Mouse (Mus musculus): ENCODE data around the gene Plpp7. TPM values are rescaled to one million over a fixed set of nuclear protein-coding genes. Genes with fewer than 3 reads are reported as not detected.

The Plpp7 gene
- total RNA-seq, 2 experiments from 2014 or later: 20.2 to 21.5 TPM

DNA sequence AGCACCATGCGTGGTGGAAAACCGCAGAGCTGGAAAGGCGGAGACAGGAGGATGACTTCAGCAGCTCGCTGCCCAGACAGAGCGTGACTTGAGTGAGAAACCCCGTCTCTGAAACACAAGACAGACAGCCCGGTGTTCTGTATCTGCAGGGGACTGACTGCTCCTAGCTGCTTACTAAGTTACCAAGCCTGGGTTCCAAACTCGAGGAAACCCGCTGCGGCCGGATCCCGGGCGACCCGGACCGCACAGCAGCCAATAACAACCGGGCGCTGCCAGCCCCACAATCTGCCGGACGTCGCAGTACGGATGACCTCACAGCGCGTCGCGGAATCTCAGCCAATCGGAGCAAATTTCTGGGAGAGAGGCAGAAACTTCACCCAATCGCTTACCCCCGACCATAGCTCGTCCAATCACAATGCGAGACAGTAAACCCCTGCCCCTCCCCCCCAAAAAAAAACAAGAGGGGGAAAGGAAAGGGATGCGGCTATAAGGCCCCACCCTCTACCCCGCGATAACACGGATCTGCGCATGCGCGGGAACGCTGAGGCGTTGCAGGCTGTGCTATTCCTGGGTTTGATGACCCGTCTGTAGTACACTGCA is 42.4 kb downstream of the Plpp7 start:
- peak; percentile 95 to 98 for DNase-seq (ENCODE audit: low spot score in 2 of 2)

DNA sequence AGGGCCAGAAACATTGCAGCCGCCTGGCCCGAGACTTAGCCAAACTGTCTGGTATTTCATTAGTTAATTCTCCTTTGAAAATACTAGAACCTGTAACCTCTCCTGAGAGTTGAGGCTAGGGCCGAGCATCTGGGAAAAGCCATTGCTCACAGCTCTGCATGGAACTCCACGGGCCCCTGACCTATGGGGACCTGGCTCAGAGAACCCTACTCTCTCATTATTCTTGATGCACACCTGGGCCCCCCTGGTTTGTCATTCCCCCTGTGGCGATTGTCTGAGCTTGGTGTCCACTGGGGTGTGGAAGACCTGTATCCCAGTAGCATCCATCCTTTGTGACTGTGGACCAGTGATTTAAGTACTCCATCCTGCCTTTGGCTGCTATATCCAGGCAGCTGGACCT is 44.0 kb downstream of the Plpp7 start:
- no peak for DNase-seq (ENCODE audit: low spot score in 2 of 2)

- DNase-seq (ENCODE audit: low spot score in 2 of 2): no peak
Measured at GRCm38 (mm10) chr2:32140498-32140934, 45.2 kb downstream of the Plpp7 start.

DNA sequence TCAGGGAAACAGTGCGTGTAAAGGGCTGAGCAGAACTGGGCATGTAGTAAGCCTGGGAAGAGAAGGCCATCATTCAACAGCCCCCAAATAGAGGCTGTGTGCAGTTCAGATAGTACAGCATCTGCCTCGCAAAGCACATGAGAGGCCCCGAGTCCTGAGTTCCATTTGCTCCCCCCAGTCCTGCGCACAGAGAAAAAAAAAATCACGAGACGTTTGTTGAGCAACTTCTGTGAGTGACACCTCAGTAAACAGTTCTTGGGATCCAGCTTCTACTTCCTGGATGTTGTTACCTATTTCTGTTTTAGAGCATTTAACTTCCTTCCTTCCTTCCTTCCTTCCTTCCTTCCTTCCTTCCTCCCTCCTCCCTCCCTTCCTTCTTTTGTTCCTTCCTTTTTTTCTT is 46.3 kb downstream of the Plpp7 start:
- DNase-seq (ENCODE audit: low spot score in 2 of 2): no peak

GRCm38 (mm10) chr2:32142368-32142767 is 47.0 kb downstream of the Plpp7 start:
- no peak for DNase-seq (ENCODE audit: low spot score in 2 of 2)

DNA sequence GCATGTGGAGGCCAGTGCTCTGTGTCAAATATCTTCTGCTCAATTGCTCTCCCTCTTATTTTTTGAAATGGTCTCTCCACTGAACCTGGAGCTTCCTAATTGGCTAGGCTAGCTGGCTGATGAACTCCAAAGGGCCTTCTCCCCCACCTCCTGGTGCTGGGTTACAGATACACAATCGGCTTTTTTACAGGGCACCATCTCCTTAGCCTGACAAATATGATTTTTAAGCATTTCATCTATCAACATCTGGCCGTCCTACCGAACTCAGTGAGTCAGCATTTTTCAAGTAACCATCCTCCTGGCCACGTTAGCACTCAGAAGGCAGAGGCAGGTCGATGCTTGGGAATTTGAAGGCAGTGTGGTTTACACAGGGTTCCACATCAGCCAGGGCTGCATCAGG is 49.3 kb downstream of the Plpp7 start:
- DNase-seq (ENCODE audit: low spot score in 2 of 2): no peak

GRCm38 (mm10) chr2:32146617-32147162 is 51.4 kb downstream of the Plpp7 start:
- no peak for DNase-seq (ENCODE audit: low spot score in 2 of 2)

GRCm38 (mm10) chr2:32150135-32150534 is 54.8 kb downstream of the Plpp7 start:
- no peak for DNase-seq (ENCODE audit: low spot score in 2 of 2)

DNA sequence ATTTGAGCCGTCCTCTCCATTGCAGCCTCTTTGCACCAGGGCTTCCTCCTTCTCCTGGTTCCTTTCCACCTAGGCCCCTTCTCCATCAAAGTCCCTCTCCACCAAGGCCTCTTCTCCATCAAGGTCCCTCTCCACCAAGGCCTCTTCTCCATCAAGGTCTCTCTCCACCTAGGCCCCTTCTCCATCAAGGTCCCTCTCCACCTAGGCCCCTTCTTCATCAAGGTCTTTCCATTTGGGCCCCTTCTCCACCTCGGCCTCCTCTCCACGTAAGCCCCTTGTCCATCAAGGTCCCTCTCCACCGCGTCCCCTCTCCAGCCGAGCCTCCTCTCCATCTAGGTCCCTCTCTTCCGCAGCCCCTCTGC is 55.2 kb downstream of the Plpp7 start:
- DNase-seq (ENCODE audit: low spot score in 2 of 2): no peak

- DNase-seq (ENCODE audit: low spot score in 2 of 2): peak; percentile 49 to 56
Measured at GRCm38 (mm10) chr2:32150924-32151659, 55.8 kb downstream of the Plpp7 start, which contains the start of gene Prrc2b. Gene Prrc2b (plus strand): TSS chr2:32151082.

DNA sequence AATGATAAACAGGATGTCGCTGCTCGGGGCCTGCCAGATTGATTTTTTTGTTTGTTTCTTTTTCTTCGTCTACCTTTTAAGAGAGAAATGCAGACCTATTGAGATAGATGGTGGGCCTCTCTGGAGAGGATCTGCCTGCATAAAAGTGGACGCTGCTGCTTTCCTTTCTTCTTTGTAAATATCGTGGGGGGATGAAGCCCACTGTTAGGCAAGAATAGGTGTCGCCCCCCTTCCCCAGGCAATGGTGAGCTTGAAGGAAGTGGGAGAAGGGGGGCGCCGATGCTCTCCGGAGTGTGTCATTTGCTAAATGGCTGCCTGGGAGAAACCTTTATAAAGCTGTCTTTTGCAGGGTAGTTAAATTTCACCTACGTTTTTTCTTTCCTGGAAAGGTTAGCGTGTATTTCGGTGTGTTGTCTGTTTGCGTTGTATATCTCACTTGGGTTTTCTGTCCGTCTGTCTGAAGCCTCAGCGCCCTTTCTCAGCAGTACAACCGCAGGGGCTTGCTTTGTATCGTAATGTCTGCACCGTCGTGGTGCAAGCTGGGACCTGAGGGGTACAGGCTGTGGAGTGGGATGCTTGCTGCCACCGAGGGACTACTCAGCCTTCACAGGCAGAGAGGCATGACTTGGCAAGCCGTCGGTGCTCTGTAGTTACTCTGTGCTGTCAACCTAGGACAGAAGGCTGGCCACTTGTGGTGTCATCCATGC is 56.5 kb downstream of the Plpp7 start:
- peak; percentile 52 to 53 for DNase-seq (ENCODE audit: low spot score in 2 of 2)

DNA sequence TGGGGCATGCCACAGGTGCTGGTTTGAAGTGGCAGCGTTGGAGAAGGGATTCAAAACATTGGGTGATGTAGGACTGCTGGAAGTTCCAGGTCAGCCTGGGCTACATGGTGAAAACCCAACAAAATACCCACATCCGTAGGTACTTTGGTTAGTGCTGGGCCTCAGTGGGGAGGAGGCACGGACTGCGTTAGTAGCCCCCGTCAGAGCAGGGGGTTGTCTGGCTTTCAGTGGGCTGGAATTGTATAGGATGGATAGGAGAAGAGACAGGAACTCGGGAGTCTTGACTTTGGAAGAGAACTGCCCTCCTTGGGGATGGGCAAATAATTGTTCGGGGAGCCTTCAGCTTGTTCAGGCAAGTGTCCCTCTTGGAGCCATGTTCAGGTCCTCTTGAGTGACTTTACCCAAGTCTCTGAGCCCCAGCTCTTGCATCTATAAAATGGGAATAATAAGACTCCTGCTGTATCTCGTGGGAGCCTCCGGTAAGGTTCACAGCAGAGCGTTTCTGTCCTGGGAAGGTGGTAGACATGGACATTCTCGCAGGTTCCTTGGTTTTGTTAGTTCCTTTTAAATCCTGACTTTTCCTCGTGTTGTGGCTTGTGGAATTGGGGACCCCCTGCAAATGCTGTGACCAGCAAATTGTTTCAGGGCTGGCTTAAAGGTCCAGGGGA is 57.2 kb downstream of the Plpp7 start:
- no peak for DNase-seq (ENCODE audit: low spot score in 2 of 2)

GRCm38 (mm10) chr2:32153041-32153790 is 57.9 kb downstream of the Plpp7 start:
- peak in 1 of 2 experiments; percentile 62 for DNase-seq (ENCODE audit: low spot score in 2 of 2)

DNA sequence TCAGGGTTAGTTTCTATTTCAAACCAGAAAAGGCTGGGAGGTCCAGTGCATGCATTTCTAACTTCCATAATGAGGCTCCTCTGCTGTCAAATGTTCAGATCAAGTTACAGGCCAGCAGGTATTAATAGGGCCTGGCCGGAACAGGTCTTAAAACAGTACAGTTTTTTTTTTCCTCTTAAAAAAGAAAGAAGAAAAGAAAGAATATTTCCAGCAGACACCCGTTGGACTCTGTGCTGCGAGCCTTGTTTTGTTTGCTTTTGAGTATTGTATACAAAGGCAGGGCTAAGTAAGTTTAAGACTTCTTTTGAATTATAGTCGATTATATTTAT is 58.4 kb downstream of the Plpp7 start:
- no peak for DNase-seq (ENCODE audit: low spot score in 2 of 2)

- DNase-seq (ENCODE audit: low spot score in 2 of 2): no peak
Measured at GRCm38 (mm10) chr2:32154334-32154997, 59.1 kb downstream of the Plpp7 start.

DNA sequence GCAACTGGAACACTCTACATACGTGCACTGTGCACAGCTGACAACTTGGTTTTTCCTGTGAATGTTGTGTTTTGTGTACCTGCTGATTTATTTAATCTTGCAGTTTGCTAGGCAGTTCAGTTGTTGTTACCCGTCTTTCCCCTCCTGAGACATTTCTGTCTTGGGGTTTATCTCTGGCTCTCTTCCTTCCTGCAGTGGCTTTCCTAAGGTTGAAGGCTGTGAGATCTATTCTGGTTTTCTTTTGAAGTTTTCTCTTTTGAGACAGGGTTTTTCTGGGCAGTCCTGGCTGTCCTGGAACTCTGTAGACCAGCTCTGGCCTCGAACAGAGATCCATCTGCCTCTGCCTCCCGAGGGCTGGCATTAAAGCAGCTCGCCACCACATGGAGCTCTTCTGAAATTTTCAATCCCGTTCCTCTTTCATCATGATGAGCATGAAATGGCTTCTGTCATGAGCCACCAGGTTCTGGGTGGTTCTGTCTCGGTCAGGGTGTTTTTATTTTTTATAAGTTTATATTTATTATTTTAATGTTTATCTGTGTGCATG is 59.7 kb downstream of the Plpp7 start:
- DNase-seq (ENCODE audit: low spot score in 2 of 2): no peak

DNA sequence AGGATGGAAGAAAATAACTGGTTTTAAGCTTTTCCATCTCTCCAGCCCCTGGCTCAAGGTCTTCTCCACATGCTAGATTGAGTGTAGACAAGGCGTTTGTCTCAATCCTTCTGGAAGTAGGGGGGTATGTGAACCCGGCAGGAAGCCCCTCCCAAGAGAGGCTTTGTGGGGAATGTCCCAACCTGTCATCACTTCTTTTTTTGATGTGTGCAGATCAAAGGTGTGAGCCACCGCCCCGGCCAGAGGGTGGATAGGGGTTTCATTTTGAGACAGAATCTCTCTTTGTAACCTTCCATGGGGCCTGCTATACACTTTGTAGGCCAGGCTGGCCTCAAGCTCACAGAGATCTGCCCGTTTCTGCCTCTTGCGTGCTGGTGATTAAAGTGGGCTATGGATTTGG is 60.3 kb downstream of the Plpp7 start:
- DNase-seq (ENCODE audit: low spot score in 2 of 2): no peak

GRCm38 (mm10) chr2:32156645-32157044 is 61.3 kb downstream of the Plpp7 start:
- no peak for DNase-seq (ENCODE audit: low spot score in 2 of 2)

GRCm38 (mm10) chr2:32157328-32157727 is 62.0 kb downstream of the Plpp7 start:
- no peak for DNase-seq (ENCODE audit: low spot score in 2 of 2)
